Mouse (Mus musculus) brain, embryonic 14.5 days (tissue): ENCODE results near the gene Ssc5d.

Source experiments
- CTCF ChIP-seq: fragments of 200-500 bp; IDR thresholded peaks from 2 replicates; pipeline ENCODE4 v1.5.1; 2012; ENCODE audit warnings: inconsistent platforms, mild to moderate bottlenecking, moderate library complexity, borderline replicate concordance; ENCODE audit not compliant: insufficient read depth, insufficient read length; ENCODE audit errors: extremely low read depth
- POLR2A ChIP-seq: fragments of 200-500 bp; IDR thresholded peaks from 2 replicates; pipeline ENCODE4 v1.6.1; 2012; ENCODE audit warnings: mild to moderate bottlenecking, inconsistent platforms, borderline replicate concordance; ENCODE audit not compliant: poor library complexity, insufficient read depth, insufficient read length, severe bottlenecking; ENCODE audit errors: extremely low read depth

DNA sequence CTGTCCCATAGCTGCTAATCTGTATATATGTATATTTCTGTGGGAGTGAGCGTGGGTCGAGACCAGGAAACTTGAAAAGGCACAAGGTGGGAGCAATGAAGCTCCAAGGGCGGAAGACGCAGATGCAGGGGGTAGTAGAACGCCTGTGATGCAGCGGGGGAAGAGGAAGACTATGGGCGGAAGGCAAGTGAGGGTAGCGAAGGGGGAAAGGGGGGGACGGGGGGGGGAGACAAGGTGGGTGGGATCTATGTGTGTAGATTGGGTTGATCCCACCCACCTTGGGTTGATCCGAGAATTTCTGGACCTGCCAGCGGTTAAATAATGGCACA is 25.1 kb upstream of the Ssc5d start:
- TF ChIP-seq CTCF (no peak), POLR2A (no peak)
